Mouse (Mus musculus) myocyte (in vitro differentiated cells): ENCODE measurements around the gene Rmnd5a. TPM values are rescaled to one million over a fixed set of nuclear protein-coding genes. Genes with fewer than 3 reads are reported as not detected.
"Not testable (repeated sequence)": the region's sequence is repeated elsewhere in the genome, so short reads cannot be mapped to it uniquely, and the experiment has no call there.

ENCODE experiments used
- H3K27me3 ChIP-seq: one replicate; pipeline ENCODE4 v1.6.1; 2011; ENCODE audit not compliant: control insufficient read depth, insufficient read depth, insufficient read length
- H3K36me3 ChIP-seq: one replicate; pipeline ENCODE4 v1.6.1; 2011; ENCODE audit not compliant: control insufficient read depth, insufficient read depth
- H3K4me2 ChIP-seq: one replicate; pipeline ENCODE4 v1.6.1; 2011; ENCODE audit warnings: low read depth, control low read depth
- H3K4me3 ChIP-seq: one replicate; pipeline ENCODE4 v1.5.1; 2011; ENCODE audit warnings: mild to moderate bottlenecking, control low read depth, moderate library complexity
- H3K79me2 ChIP-seq: one replicate; pipeline ENCODE4 v1.6.1; 2011; ENCODE audit not compliant: control insufficient read depth, insufficient read depth
- H3ac ChIP-seq: one replicate; pipeline ENCODE4 v1.6.1; 2011; ENCODE audit not compliant: control insufficient read depth, insufficient read length
- CEBPB ChIP-seq: IDR thresholded peaks from 2 replicates; pipeline ENCODE4 v1.6.1; 2011; ENCODE audit warnings: mild to moderate bottlenecking, moderate library complexity; ENCODE audit not compliant: poor library complexity, insufficient read depth, severe bottlenecking
- E2F4 ChIP-seq: IDR thresholded peaks from one replicate; pipeline ENCODE4 v1.6.1; 2011; ENCODE audit warnings: mild to moderate bottlenecking, control low read depth, moderate library complexity; ENCODE audit not compliant: insufficient read depth
- MAX ChIP-seq: IDR thresholded peaks from one replicate; pipeline ENCODE4 v1.6.1; 2011; ENCODE audit warnings: low read depth, mild to moderate bottlenecking, control low read depth
- MYOD1 ChIP-seq, 3 experiments: IDR thresholded peaks; one replicate each; pipeline ENCODE4 v1.6.1; 2011; ENCODE audit warnings: control low read depth in 2 of 3, low read depth in 2 of 3, mild to moderate bottlenecking in 2 of 3, moderate library complexity in 1 of 3; ENCODE audit not compliant: insufficient read length in 2 of 3, control insufficient read depth in 1 of 3
- MYOG ChIP-seq, 3 experiments: IDR thresholded peaks; one replicate each; pipeline ENCODE4 v1.6.1; 2011; ENCODE audit warnings: control low read depth in 2 of 3, low read depth in 2 of 3, mild to moderate bottlenecking in 2 of 3; ENCODE audit not compliant: insufficient read length in 2 of 3, control insufficient read depth in 1 of 3, insufficient read depth in 1 of 3
- POLR2A ChIP-seq: IDR thresholded peaks from one replicate; pipeline ENCODE4 v1.6.1; 2011; ENCODE audit warnings: low read depth, mild to moderate bottlenecking, control low read depth, moderate library complexity; ENCODE audit not compliant: insufficient read length
- POLR2AphosphoS2 ChIP-seq: IDR thresholded peaks from one replicate; pipeline ENCODE4 v1.6.1; 2011; ENCODE audit warnings: low read depth, control low read depth; ENCODE audit not compliant: insufficient read length
- REST ChIP-seq: IDR thresholded peaks from one replicate; pipeline ENCODE4 v1.6.1; 2011; ENCODE audit warnings: mild to moderate bottlenecking, control low read depth, moderate library complexity; ENCODE audit not compliant: insufficient read depth, insufficient read length
- SRF ChIP-seq: IDR thresholded peaks from one replicate; pipeline ENCODE4 v1.6.1; 2011; ENCODE audit warnings: low read depth; ENCODE audit not compliant: control insufficient read depth, insufficient read length
- TCF12 ChIP-seq: IDR thresholded peaks from one replicate; pipeline ENCODE4 v1.6.1; 2011; ENCODE audit warnings: mild to moderate bottlenecking, control low read depth; ENCODE audit not compliant: poor library complexity, insufficient read depth, severe bottlenecking
- TCF3 ChIP-seq: IDR thresholded peaks from one replicate; pipeline ENCODE4 v1.6.1; 2011; ENCODE audit warnings: low read depth, control low read depth; ENCODE audit not compliant: insufficient read length
- USF1 ChIP-seq: IDR thresholded peaks from one replicate; pipeline ENCODE4 v1.6.1; 2011; ENCODE audit warnings: low read depth, mild to moderate bottlenecking, control low read depth, moderate library complexity
- polyA plus RNA-seq: library from polyadenylated mRNA; unstranded; fragments of >200 nt; fragmentation: generic; extraction: Trizol; gene quantifications from one replicate; pipeline ENCODE4 v1.2.1, GENCODE M21; 2012; ENCODE audit warnings: missing spikeins

Gene Rmnd5a
- polyA plus RNA-seq, 1 experiment: 12.2 TPM

DNA sequence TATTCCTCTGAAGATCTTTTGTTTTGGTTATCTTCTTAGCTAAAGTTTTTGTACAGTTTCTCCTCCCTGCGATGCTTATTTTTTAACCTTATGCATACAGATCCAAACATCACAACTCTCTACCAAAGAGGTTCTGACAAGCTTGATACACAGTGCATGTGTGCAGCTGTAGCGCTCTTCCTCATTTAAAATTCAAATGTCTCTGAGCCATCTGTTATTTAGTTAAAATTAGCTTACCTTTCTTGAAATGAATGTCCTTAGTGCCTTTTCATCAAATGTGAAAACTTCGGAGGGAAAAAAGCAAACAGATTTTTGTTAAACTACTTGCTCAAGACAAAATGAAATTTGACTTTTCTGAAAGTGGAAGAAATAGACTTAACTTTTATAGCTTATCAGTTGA, 24.7 kb upstream of the Rmnd5a start:
- peaks cover 3% of the 10 kb centered on the region for H3K27me3 ChIP-seq
- H3K4me2 ChIP-seq: no peak overlapping the region
- no peak overlapping the region for H3ac ChIP-seq
- H3K4me3 ChIP-seq: no peak overlapping the region
- no peaks in the 10 kb centered on the region for H3K36me3 ChIP-seq
- H3K79me2 ChIP-seq: no peaks in the 10 kb centered on the region
- no peak for TF ChIP-seq MYOD1 (IDR thresholded peaks at IDR 0.05; ENCODE audit: control insufficient read depth in 1 of 3, insufficient read length in 2 of 3, low read depth in 2 of 3)

DNA sequence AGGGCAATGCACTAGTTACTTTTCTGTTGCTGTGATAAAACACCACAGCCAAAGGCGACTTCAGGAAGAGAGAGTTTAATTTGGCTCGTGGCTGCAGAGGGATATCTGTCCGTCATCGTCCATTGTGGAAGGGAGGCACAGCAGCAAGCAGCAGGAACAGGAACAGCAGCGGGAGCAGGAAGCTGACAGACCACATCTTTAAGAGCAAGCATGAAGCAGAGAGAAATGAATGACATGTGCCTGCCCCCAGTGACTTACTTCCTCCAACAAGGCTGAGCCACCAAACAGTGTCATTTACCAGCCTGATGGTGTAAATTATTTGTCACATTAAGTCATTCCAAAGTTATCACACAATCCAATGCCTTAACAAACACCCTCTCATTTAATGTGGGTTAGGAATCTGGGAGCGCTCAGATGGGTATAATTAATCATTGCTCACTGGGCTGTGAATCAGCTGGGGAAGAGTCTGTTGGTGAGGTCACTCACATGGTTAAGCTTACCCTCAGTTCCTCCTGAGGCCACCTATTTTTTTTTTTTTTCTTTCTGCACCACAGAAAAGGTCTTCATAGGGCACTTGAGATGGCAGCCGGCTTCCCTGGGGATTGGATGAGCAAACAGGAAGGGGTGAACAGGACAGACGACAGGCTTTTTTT, 17.6 kb upstream of the Rmnd5a start:
- H3K4me2 ChIP-seq: no peak overlapping the region
- H3K36me3 ChIP-seq: no peaks in the 10 kb centered on the region
- H3K79me2 ChIP-seq: no peaks in the 10 kb centered on the region
- H3ac ChIP-seq: no peak overlapping the region
- H3K27me3 ChIP-seq: no peaks in the 10 kb centered on the region
- no peak overlapping the region for H3K4me3 ChIP-seq
- TF ChIP-seq USF1 (no peak), MAX (no peak), SRF (no peak), POLR2A (no peak), POLR2AphosphoS2 (no peak), MYOD1 (IDR thresholded peaks at IDR 0.05; ENCODE audit: control insufficient read depth in 1 of 3, insufficient read length in 2 of 3, low read depth in 2 of 3) (no peak), E2F4 (no peak), CEBPB (no peak), MYOG (IDR thresholded peaks at IDR 0.05; ENCODE audit: control insufficient read depth in 1 of 3, insufficient read depth in 1 of 3, insufficient read length in 2 of 3, low read depth in 2 of 3) (no peak), TCF3 (no peak), TCF12 (no peak), REST (no peak)

DNA sequence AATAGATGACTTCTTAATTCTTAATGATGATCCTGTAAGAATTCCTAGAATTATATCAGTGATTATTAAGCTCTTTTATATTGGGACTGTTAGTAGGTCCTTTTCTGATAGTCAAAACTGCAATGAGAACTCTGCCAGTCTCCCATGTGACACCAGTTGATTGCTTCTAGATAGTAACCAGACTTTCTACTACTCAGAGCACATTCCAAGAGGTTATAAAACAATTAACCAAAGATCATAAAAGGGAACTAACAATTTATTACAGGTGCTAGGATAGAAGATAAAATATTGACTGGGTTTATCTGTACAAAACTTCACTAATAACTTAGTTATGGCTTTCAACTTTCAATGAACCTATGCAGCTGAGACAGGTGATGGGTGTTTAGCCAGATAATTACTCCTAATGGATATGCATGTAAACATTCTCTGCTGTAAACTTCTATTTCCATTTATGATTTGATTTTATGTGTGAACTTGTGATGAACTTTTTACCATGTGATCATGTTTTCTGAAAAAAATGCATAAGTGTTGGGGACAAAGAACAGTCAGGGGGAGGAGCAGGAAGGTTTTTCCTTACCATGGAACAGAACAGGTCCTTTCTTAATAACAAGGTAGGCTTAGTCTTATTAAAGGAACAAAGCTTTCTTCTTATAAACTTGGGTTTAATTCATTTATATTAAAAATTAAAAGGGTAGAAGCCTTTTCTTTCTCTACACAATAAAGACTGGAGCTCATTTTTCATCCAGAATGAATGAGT, 13.7 kb upstream of the Rmnd5a start:
- H3K79me2 ChIP-seq, H3K4me2 ChIP-seq, H3K36me3 ChIP-seq, H3ac ChIP-seq, H3K4me3 ChIP-seq: not testable (repeated sequence)
- H3K27me3 ChIP-seq: peaks cover 11% of the 10 kb centered on the region

DNA sequence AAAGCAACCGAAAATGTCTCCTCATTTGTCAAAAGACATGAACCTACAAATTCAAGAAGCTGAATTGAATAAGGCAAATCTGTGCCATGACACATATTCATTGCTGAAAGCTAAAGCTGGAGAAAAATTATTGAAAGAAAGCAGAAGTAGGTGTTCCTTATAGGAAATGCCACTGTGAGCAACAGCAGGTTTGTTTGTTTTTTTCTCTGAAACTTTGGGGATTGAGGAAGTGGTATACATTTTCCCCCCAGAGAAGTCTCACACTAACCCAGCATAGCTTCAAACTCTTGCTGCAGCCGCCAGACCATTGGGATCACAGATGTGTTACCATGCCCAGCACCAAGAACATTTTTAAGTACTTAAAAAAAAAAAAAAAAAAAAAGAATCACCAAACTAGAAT, 12.4 kb upstream of the Rmnd5a start:
- H3K79me2 ChIP-seq: no peaks in the 10 kb centered on the region
- TF ChIP-seq TCF12: no peak
- TF ChIP-seq MYOG (IDR thresholded peaks at IDR 0.05; ENCODE audit: control insufficient read depth in 1 of 3, insufficient read depth in 1 of 3, insufficient read length in 2 of 3, low read depth in 2 of 3): no peak
- TF ChIP-seq SRF: no peak
- TF ChIP-seq E2F4: no peak
- TF ChIP-seq CEBPB: no peak
- TF ChIP-seq REST: no peak
- no peak for TF ChIP-seq POLR2AphosphoS2
- no peak for TF ChIP-seq USF1
- TF ChIP-seq POLR2A: no peak
- TF ChIP-seq TCF3: no peak
- TF ChIP-seq MYOD1 (IDR thresholded peaks at IDR 0.05; ENCODE audit: control insufficient read depth in 1 of 3, insufficient read length in 2 of 3, low read depth in 2 of 3): no peak
- no peak for TF ChIP-seq MAX
- H3K27me3 ChIP-seq: peaks cover 19% of the 10 kb centered on the region
- H3K4me2 ChIP-seq: no peak overlapping the region
- no peaks in the 10 kb centered on the region for H3K36me3 ChIP-seq
- H3K4me3 ChIP-seq: no peak overlapping the region
- no peak overlapping the region for H3ac ChIP-seq

DNA sequence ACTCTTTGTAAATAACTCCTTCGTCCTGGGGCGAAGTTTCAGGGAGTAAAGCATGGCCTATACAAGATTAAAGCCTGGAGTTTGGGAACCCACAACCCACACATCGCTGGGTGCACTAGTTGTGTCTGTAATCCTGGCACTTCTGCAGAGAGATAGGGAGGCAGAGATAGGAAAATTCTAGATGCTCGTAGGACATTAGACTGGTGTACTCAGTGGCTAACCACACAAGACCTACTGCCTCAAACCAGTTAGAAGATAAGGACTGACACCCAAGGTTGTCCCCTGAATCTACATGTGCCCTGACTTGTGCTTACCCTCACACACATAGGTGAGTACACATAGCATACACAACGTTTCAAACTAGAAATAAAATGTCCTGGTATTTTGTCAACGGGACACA, 5.1 kb upstream of the Rmnd5a start:
- no peak overlapping the region for H3K4me2 ChIP-seq
- TF ChIP-seq MYOD1 (IDR thresholded peaks at IDR 0.05; ENCODE audit: control insufficient read depth in 1 of 3, insufficient read length in 2 of 3, low read depth in 2 of 3) (no peak), TCF3 (no peak)

More for the DNA sequence above, 5.1 kb upstream of the Rmnd5a start:
- Histone ChIP-seq H3K36me3 (no peaks in the 10 kb centered on the region), H3K4me3 (no peak overlapping the region), H3K27me3 (peaks cover 11% of the 10 kb centered on the region), H3ac (no peak overlapping the region), H3K79me2 (no peaks in the 10 kb centered on the region)
